ENCODE assay signal across 9 mouse cellular contexts in the genomic region with DNA sequence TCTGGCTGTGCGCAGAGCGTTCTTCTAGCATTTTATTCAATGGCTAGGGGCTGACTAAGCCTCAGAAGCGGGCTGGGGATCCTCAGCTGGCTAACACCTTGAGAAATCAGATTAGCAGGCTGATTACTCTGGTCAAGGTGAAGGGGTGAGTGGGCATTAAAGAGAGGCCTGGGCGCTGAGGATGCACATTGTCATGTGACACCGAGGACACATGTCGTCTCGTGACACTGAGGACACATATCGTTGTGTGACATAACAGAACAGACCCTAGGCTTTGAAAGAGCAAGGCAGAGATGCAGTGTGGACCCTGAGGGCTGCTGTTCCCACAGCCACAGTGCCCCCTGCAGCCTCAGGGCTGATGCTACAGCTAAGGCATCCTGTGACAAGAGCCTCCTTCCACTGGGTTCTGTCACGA. TPM values are rescaled to one million over a fixed set of nuclear protein-coding genes. Genes with fewer than 3 reads are reported as not detected.
A peak's percentile ranks its signal among the peaks of the same experiment; 100 is the strongest.
DNase-seq lines count a peak whose midpoint lies in the region; ATAC-seq and TF ChIP-seq lines count a peak whose summit lies in the region.
"Had no signal": no experiment of that assay in that cellular context is flagged by ENCODE, and none has a peak within 500 bp of the region (broad histone marks: within the 10 kb centered on the region; RNA-seq: fewer than 3 reads in every experiment).

No protein-coding gene starts in this region.

- H3K4me3 ChIP-seq in gastrocnemius, adult 2 months, result no peak overlapping the region
- H3K4me3 ChIP-seq in spleen, adult 2 months (ENCODE audit: extremely low read depth, insufficient read depth, insufficient read length), result no peak overlapping the region
- no peak overlapping the region for H3K4me3 ChIP-seq in intestine, postnatal 0 days (ENCODE audit: low read depth, low read length)
- H3K4me3 ChIP-seq: hindbrain, embryonic 15.5 days had no signal

- no peak for TF ChIP-seq POLR2A in spleen, adult 2 months (IDR thresholded peaks at IDR 0.05; ENCODE audit: low read depth, low read length)

- peak; percentile 55 for TF ChIP-seq CTCF in gastrocnemius, adult 2 months (IDR thresholded peaks at IDR 0.05)
- peak; percentile 70; the same call in 1 of the 2 replicates for TF ChIP-seq CTCF in spleen, adult 2 months (IDR thresholded peaks at IDR 0.05; ENCODE audit: extremely low read depth, insufficient read depth, insufficient read length, insufficient replicate concordance)
- peak; percentile 86 for TF ChIP-seq CTCF in intestine, postnatal 0 days (IDR thresholded peaks at IDR 0.05; ENCODE audit: low read depth)

- no peak overlapping the region for H3K4me2 ChIP-seq in intestine, postnatal 0 days (replicated peaks; ENCODE audit: low read depth)
- H3K4me2 ChIP-seq: hindbrain, embryonic 15.5 days had no signal

- H3K9me3 ChIP-seq in intestine, postnatal 0 days (ENCODE audit: control insufficient read depth), result no peaks in the 10 kb centered on the region
- H3K9me3 ChIP-seq: hindbrain, embryonic 15.5 days had no signal

- peaks cover 18% of the 10 kb centered on the region; the same call in 1 of the 2 replicates for H3K4me1 ChIP-seq in spleen, adult 2 months (ENCODE audit: control insufficient read depth, insufficient read depth, insufficient read length)
- 0 out of 2 replicates have a peak, but pooled peaks cover 7% of the 10 kb centered on the region for H3K4me1 ChIP-seq in intestine, postnatal 0 days (replicated peaks; ENCODE audit: control insufficient read depth, insufficient read depth, low read length)
- H3K4me1 ChIP-seq: hindbrain, embryonic 15.5 days had no signal

- ATAC-seq in intestine, postnatal 0 days, result no peak
- peak; percentile 82 for ATAC-seq in megakaryocyte-erythroid progenitor cell, adult 5-6 weeks (replicated peaks; ENCODE audit: low FRiP score, low TSS enrichment, poor library complexity, severe bottlenecking)

- 66% methylated on average over 9 of the region's 9 CpGs for WGBS in spleen, adult 2 months
- WGBS in intestine, postnatal 0 days, result 48% methylated on average over 9 of the region's 9 CpGs

- H3K9ac ChIP-seq in intestine, postnatal 0 days (ENCODE audit: low read depth, low read length), result no peak overlapping the region
- H3K9ac ChIP-seq: hindbrain, embryonic 15.5 days had no signal

- no peaks in the 10 kb centered on the region for H3K36me3 ChIP-seq in spleen, adult 2 months (ENCODE audit: control insufficient read depth, insufficient read depth, low read length)
- no peaks in the 10 kb centered on the region for H3K36me3 ChIP-seq in intestine, postnatal 0 days (ENCODE audit: control insufficient read depth, insufficient read depth)
- H3K36me3 ChIP-seq: hindbrain, embryonic 15.5 days had no signal

- intact Hi-C loops in gastrocnemius, adult 2 months (cut with DNase I), result no loop called here

- no peaks in the 10 kb centered on the region for H3K27me3 ChIP-seq in spleen, adult 2 months (ENCODE audit: control insufficient read depth, insufficient read depth, low read length)
- no peaks in the 10 kb centered on the region for H3K27me3 ChIP-seq in intestine, postnatal 0 days (replicated peaks; ENCODE audit: control insufficient read depth, insufficient read depth, low read length)
- H3K27me3 ChIP-seq: hindbrain, embryonic 15.5 days had no signal

- H3K27ac ChIP-seq in gastrocnemius, adult 2 months, result no peak overlapping the region
- H3K27ac ChIP-seq in spleen, adult 2 months (ENCODE audit: insufficient read depth, low read length), result no peak overlapping the region
- H3K27ac ChIP-seq in intestine, postnatal 0 days (ENCODE audit: low read depth, low read length), result no peak overlapping the region
- H3K27ac ChIP-seq: hindbrain, embryonic 15.5 days had no signal

- no peak for DNase-seq in gastrocnemius, adult 2 months
- no peak for DNase-seq in gastrocnemius, adult 18-20 months (ENCODE audit: low spot score)
- peak in 1 of 2 experiments; percentile 48 for DNase-seq in spleen, adult 2 months (ENCODE audit: low read depth in 1 of 2, low spot score in 2 of 2)
- no peak for DNase-seq in spleen, adult 18-20 months
- DNase-seq in urinary bladder, postnatal 25 days (ENCODE audit: low spot score), result no peak
- no peak for DNase-seq in left cerebral cortex, adult 9 months (ENCODE audit: low spot score in 2 of 2)

RNA-seq across cellular contexts. Expression of a gene that starts 23.8 kb away (rescaled TPM):
- 1 to 10 TPM; 4.6 to 6.8 TPM for total RNA-seq in gastrocnemius, adult 2 months (2021)
- total RNA-seq in gastrocnemius, adult 18-20 months (2021), result 1 to 10 TPM; 5.0 to 5.4 TPM
- polyA plus RNA-seq in spleen, adult 2 months (2012; rRNA removed), result 18.4 and 26.6 TPM in 2 replicates
- polyA plus RNA-seq in intestine, postnatal 0 days (2015; fragmentation: Nextera tagmentation; extraction: Ambion mirVana), result 40.4 and 47.7 TPM in 2 replicates
- 92.8 and 105 TPM in 2 replicates for total RNA-seq in megakaryocyte-erythroid progenitor cell, adult 5-6 weeks (2014; fragmentation: Nextera tagmentation)
- 79.4 and 88.0 TPM in 2 replicates for total RNA-seq in megakaryocyte-erythroid progenitor cell, adult 5-6 weeks (2017)

RNA-seq across cellular contexts. Expression of a gene that starts 27.8 kb away (rescaled TPM):
- 10 to 100 TPM; 71.7 to 94.8 TPM for total RNA-seq in gastrocnemius, adult 2 months (2021)
- 10 to 100 TPM; 89.2 to 94.8 TPM for total RNA-seq in gastrocnemius, adult 18-20 months (2021)
- 45.1 and 60.7 TPM in 2 replicates for polyA plus RNA-seq in spleen, adult 2 months (2012; rRNA removed)
- 41.8 and 47.2 TPM in 2 replicates for polyA plus RNA-seq in intestine, postnatal 0 days (2015; fragmentation: Nextera tagmentation; extraction: Ambion mirVana)
- 47.7 and 59.1 TPM in 2 replicates for total RNA-seq in megakaryocyte-erythroid progenitor cell, adult 5-6 weeks (2014; fragmentation: Nextera tagmentation)
- total RNA-seq in megakaryocyte-erythroid progenitor cell, adult 5-6 weeks (2017), result 106 and 110 TPM in 2 replicates

Comparison
In these comparisons a context has a peak if more than half of its experiments do, and no peak if none do; other contexts are left out.
1. RNA of a gene that starts 23.8 kb away (total RNA-seq): 79.4 to 105 TPM in megakaryocyte-erythroid progenitor cell, adult 5-6 weeks; 4.6 to 6.8 TPM in gastrocnemius, adult 2 months and 5.0 to 5.4 TPM in gastrocnemius, adult 18-20 months; every median in the first group is over 10 times any median in the second.
2. Peak in every context shown above with its lines, with median percentiles within 50 percentile points of each other: CTCF ChIP-seq.